9 mouse cellular contexts compared by ENCODE assay signal in the genomic region with DNA sequence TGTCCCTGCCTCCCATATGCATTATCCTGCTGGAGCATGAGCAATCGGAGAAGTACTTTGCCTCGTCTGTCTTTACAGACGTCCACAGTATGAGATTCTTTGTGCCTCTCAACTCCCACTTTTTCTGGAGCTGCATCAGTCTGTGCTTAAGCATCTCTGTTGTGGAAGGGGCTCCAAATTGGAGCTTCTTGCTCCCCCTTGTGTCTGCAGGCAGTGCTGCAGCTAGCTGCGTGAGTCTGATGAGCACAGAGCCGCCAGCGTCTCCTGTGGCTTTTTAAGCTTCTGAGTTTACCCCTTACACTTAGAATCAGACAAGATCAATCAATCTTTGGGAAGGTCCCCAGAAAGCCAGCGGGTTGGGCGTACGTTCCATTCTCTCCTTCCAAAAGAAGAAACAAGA. TPM values are rescaled to one million over a fixed set of nuclear protein-coding genes. Genes with fewer than 3 reads are reported as not detected.
DNase-seq lines count a peak whose midpoint lies in the region; ATAC-seq and TF ChIP-seq lines count a peak whose summit lies in the region.
"Had no signal": no experiment of that assay in that cellular context is flagged by ENCODE, and none has a peak within 500 bp of the region (broad histone marks: within the 10 kb centered on the region; RNA-seq: fewer than 3 reads in every experiment).

No protein-coding gene starts in this region.

- H3K4me3 ChIP-seq in forebrain, embryonic 14.5 days (ENCODE audit: low read depth, low read length) = no peak overlapping the region
- no peak overlapping the region for H3K4me3 ChIP-seq in forebrain, embryonic 16.5 days (replicated peaks; ENCODE audit: low read length)
- no peak overlapping the region for H3K4me3 ChIP-seq in bone marrow, adult 2 months (replicated peaks; ENCODE audit: control insufficient read depth, low read depth, low read length)
- H3K4me3 ChIP-seq: embryonic facial prominence, embryonic 13.5 days had no signal

- no peak for TF ChIP-seq POLR2A in bone marrow, adult 2 months (IDR thresholded peaks at IDR 0.05; ENCODE audit: borderline replicate concordance, control insufficient read depth, low read depth, low read length)

- H3K27me3 ChIP-seq in forebrain, embryonic 14.5 days (replicated peaks; ENCODE audit: control insufficient read depth, insufficient read depth, low read length) = no peaks in the 10 kb centered on the region
- H3K27me3 ChIP-seq in forebrain, embryonic 16.5 days (replicated peaks; ENCODE audit: control insufficient read depth, insufficient read depth, low read length) = no peaks in the 10 kb centered on the region
- no peaks in the 10 kb centered on the region for H3K27me3 ChIP-seq in splenic B cell, adult 2 months (ENCODE audit: control insufficient read depth, insufficient read depth, low read length, poor library complexity, severe bottlenecking)

- H3K36me3 ChIP-seq in forebrain, embryonic 14.5 days (ENCODE audit: control insufficient read depth, insufficient read depth, low read length) = no peaks in the 10 kb centered on the region
- H3K36me3 ChIP-seq in forebrain, embryonic 16.5 days (ENCODE audit: control insufficient read depth, insufficient read depth) = no peaks in the 10 kb centered on the region
- no peaks in the 10 kb centered on the region for H3K36me3 ChIP-seq in splenic B cell, adult 2 months (ENCODE audit: control insufficient read depth, insufficient read depth, low read length, poor library complexity, severe bottlenecking)
- H3K36me3 ChIP-seq: embryonic facial prominence, embryonic 13.5 days had no signal

- peak; percentile 70 for TF ChIP-seq CTCF in bone marrow, adult 2 months (IDR thresholded peaks at IDR 0.05; ENCODE audit: control insufficient read depth, insufficient read depth, low read length)

- H3K9me3 ChIP-seq in forebrain, embryonic 14.5 days (replicated peaks; ENCODE audit: control insufficient read depth, low read length) = no peaks in the 10 kb centered on the region
- no peaks in the 10 kb centered on the region for H3K9me3 ChIP-seq in forebrain, embryonic 16.5 days (ENCODE audit: control insufficient read depth, low read length)
- H3K9me3 ChIP-seq: embryonic facial prominence, embryonic 13.5 days had no signal

- no peak overlapping the region for H3K4me2 ChIP-seq in forebrain, embryonic 14.5 days (ENCODE audit: low read length)
- H3K4me2 ChIP-seq in forebrain, embryonic 16.5 days (ENCODE audit: low read length) = no peak overlapping the region
- H3K4me2 ChIP-seq: embryonic facial prominence, embryonic 13.5 days had no signal

- ATAC-seq in forebrain, embryonic 14.5 days = no peak
- no peak for ATAC-seq in forebrain, embryonic 16.5 days
- ATAC-seq in megakaryocyte, adult 5-6 weeks (ENCODE audit: poor library complexity, severe bottlenecking) = peak; percentile 64

- peak; percentile 79 for DNase-seq in forebrain, embryonic 14.5 days (ENCODE audit: low spot score)
- peak; percentile 72 for DNase-seq in CD4-positive helper T cell, adult 2 months (ENCODE audit: low read depth, low spot score)
- DNase-seq in gastrocnemius, postnatal 36 days = peak; percentile 29 to 40
- peak; percentile 66 to 74 for DNase-seq in layer of hippocampus, postnatal 14 days (ENCODE audit: low spot score in 2 of 2)
- DNase-seq in splenic B cell, adult 2 months (ENCODE audit: low read depth, low spot score) = peak; percentile 60

- no peak overlapping the region for H3K9ac ChIP-seq in forebrain, embryonic 14.5 days (ENCODE audit: low read length)
- H3K9ac ChIP-seq in forebrain, embryonic 16.5 days (replicated peaks; ENCODE audit: low read depth, low read length) = no peak overlapping the region
- H3K9ac ChIP-seq: embryonic facial prominence, embryonic 13.5 days had no signal

- WGBS in forebrain, embryonic 14.5 days = 21% methylated on average over 9 of the region's 9 CpGs
- 23% methylated on average over 9 of the region's 9 CpGs for WGBS in forebrain, embryonic 16.5 days
- 31% methylated on average over 9 of the region's 9 CpGs for WGBS in bone marrow, adult 2 months

- H3K27ac ChIP-seq in forebrain, embryonic 14.5 days (ENCODE audit: low read depth, low read length) = no peak overlapping the region
- no peak overlapping the region for H3K27ac ChIP-seq in forebrain, embryonic 16.5 days (ENCODE audit: low read length)
- no peak overlapping the region for H3K27ac ChIP-seq in bone marrow, adult 2 months (ENCODE audit: control insufficient read depth, insufficient read depth, low read depth, low read length, poor library complexity)
- H3K27ac ChIP-seq: embryonic facial prominence, embryonic 13.5 days had no signal

- intact Hi-C loops in gastrocnemius, postnatal 36 days (cut with DNase I) = no loop called here

- H3K4me1 ChIP-seq in forebrain, embryonic 14.5 days (ENCODE audit: control insufficient read depth, insufficient read depth, low read length) = no peaks in the 10 kb centered on the region; the same call in 1 of the 2 replicates
- H3K4me1 ChIP-seq in forebrain, embryonic 16.5 days (replicated peaks; ENCODE audit: control insufficient read depth, insufficient read depth, low read length) = no peaks in the 10 kb centered on the region
- no peaks in the 10 kb centered on the region for H3K4me1 ChIP-seq in bone marrow, adult 2 months (ENCODE audit: control insufficient read depth, insufficient read depth, low read length)
- H3K4me1 ChIP-seq: embryonic facial prominence, embryonic 13.5 days had no signal

RNA-seq across cellular contexts. Expression of gene Hormad2, which starts 10.2 kb away (rescaled TPM):
- 0.09 and 0.11 TPM in 2 replicates for polyA plus RNA-seq in forebrain, embryonic 14.5 days (2014; fragmentation: Nextera tagmentation; extraction: Ambion mirVana)
- 0.18 TPM in 1 of 2 replicates, not detected in the other for polyA plus RNA-seq in forebrain, embryonic 16.5 days (2015; fragmentation: Nextera tagmentation; extraction: Ambion mirVana)
- polyA plus RNA-seq in bone marrow, adult 2 months (2011; ENCODE audit: insufficient read depth, insufficient read length, low replicate concordance, missing spikeins) = not detected in 2 replicates
- not detected for total RNA-seq in gastrocnemius, postnatal 36 days (2021)
- not detected for total RNA-seq in layer of hippocampus, postnatal 14 days (2021)
- not detected in 2 replicates for total RNA-seq in megakaryocyte, adult 5-6 weeks (2015)
- not detected in 2 replicates for total RNA-seq in megakaryocyte, adult 5-6 weeks (2017)
- polyA plus RNA-seq: embryonic facial prominence, embryonic 13.5 days had no signal
